Mouse (Mus musculus): ENCODE measurements around the gene Anp32b. TPM values are rescaled to one million over a fixed set of nuclear protein-coding genes. Genes with fewer than 3 reads are reported as not detected.
A peak's percentile ranks its signal among the peaks of the same experiment; 100 is the strongest.

The Anp32b gene
- total and polyA plus RNA-seq, 3 experiments: 9.5 to 57.8 (median 53.5) TPM

GRCm38 (mm10) chr4:46495543-46495942, 44.8 kb downstream of the Anp32b start:
- H3K36me3 ChIP-seq (ENCODE audit: control insufficient read depth, insufficient read depth, low read length): no peaks in the 10 kb centered on the region
- 82% methylated on average over 12 of the region's 12 CpGs for WGBS
- H3K27ac ChIP-seq: no peak overlapping the region
- no peak for DNase-seq
- TF ChIP-seq EP300 (IDR thresholded peaks at IDR 0.05; ENCODE audit: insufficient read depth, low read depth, low read length) (no peak), POLR2A (IDR thresholded peaks at IDR 0.05; ENCODE audit: insufficient read depth, low read depth, low read length) (no peak), CTCF (IDR thresholded peaks at IDR 0.05) (no peak)
- no peaks in the 10 kb centered on the region for H3K4me1 ChIP-seq (ENCODE audit: control insufficient read depth, insufficient read depth, low read length)
- H3K4me3 ChIP-seq: no peak overlapping the region
- no peak overlapping the region for H3K9ac ChIP-seq (ENCODE audit: low read depth, low read length)
- H3K79me2 ChIP-seq (replicated peaks; ENCODE audit: control insufficient read depth, insufficient read depth, low read length): no peaks in the 10 kb centered on the region
- intact Hi-C loops (cut with DNase I): loop anchor here (5.0 kb wide), 1 partner anchor 293 kb away; no protein-coding TSS in a partner anchor
- H3K27me3 ChIP-seq (ENCODE audit: control insufficient read depth, insufficient read depth, low read length): no peaks in the 10 kb centered on the region

- 57% methylated on average over 4 of the region's 4 CpGs for WGBS
- Histone ChIP-seq H3K4me3 (no peak overlapping the region), H3K9ac (ENCODE audit: low read depth, low read length) (no peak overlapping the region), H3K36me3 (ENCODE audit: control insufficient read depth, insufficient read depth, low read length) (no peaks in the 10 kb centered on the region), H3K79me2 (replicated peaks; ENCODE audit: control insufficient read depth, insufficient read depth, low read length) (no peaks in the 10 kb centered on the region), H3K27me3 (ENCODE audit: control insufficient read depth, insufficient read depth, low read length) (no peaks in the 10 kb centered on the region), H3K27ac (no peak overlapping the region), H3K4me1 (ENCODE audit: control insufficient read depth, insufficient read depth, low read length) (no peaks in the 10 kb centered on the region)
- intact Hi-C loops (cut with DNase I): loop anchor here (5.0 kb wide), 1 partner anchor 295 kb away; no protein-coding TSS in a partner anchor
- DNase-seq: peak; percentile 69 to 78
- TF ChIP-seq POLR2A (IDR thresholded peaks at IDR 0.05; ENCODE audit: insufficient read depth, low read depth, low read length) (no peak), CTCF (IDR thresholded peaks at IDR 0.05) (peak; percentile 100), EP300 (IDR thresholded peaks at IDR 0.05; ENCODE audit: insufficient read depth, low read depth, low read length) (0 out of 2 replicates have a peak, but pooled peaks have one; percentile 16)
Measured at GRCm38 (mm10) chr4:46497286-46497892, 46.7 kb downstream of the Anp32b start.

- Histone ChIP-seq H3K27me3 (ENCODE audit: control insufficient read depth, insufficient read depth, low read length) (no peaks in the 10 kb centered on the region), H3K4me1 (ENCODE audit: control insufficient read depth, insufficient read depth, low read length) (no peaks in the 10 kb centered on the region), H3K9ac (ENCODE audit: low read depth, low read length) (no peak overlapping the region), H3K36me3 (ENCODE audit: control insufficient read depth, insufficient read depth, low read length) (no peaks in the 10 kb centered on the region), H3K79me2 (replicated peaks; ENCODE audit: control insufficient read depth, insufficient read depth, low read length) (no peaks in the 10 kb centered on the region), H3K27ac (no peak overlapping the region), H3K4me3 (no peak overlapping the region)
- intact Hi-C loops (cut with DNase I): loop anchor here (2.0 to 5.0 kb wide), 2 partner anchors 108 to 296 kb away; no protein-coding TSS in a partner anchor
- peak in 1 of 2 experiments; percentile 20 for DNase-seq
- 82% methylated on average over 3 of the region's 3 CpGs for WGBS
- TF ChIP-seq CTCF (IDR thresholded peaks at IDR 0.05) (no peak), EP300 (IDR thresholded peaks at IDR 0.05; ENCODE audit: insufficient read depth, low read depth, low read length) (no peak), POLR2A (IDR thresholded peaks at IDR 0.05; ENCODE audit: insufficient read depth, low read depth, low read length) (no peak)
Measured at GRCm38 (mm10) chr4:46498511-46498910, 47.8 kb downstream of the Anp32b start.

- intact Hi-C loops (cut with DNase I): loop anchor here (2.0 to 5.0 kb wide), 2 partner anchors 108 to 297 kb away; no protein-coding TSS in a partner anchor
- Histone ChIP-seq H3K27me3 (ENCODE audit: control insufficient read depth, insufficient read depth, low read length) (no peaks in the 10 kb centered on the region), H3K36me3 (ENCODE audit: control insufficient read depth, insufficient read depth, low read length) (no peaks in the 10 kb centered on the region), H3K4me3 (no peak overlapping the region), H3K27ac (no peak overlapping the region), H3K79me2 (replicated peaks; ENCODE audit: control insufficient read depth, insufficient read depth, low read length) (no peaks in the 10 kb centered on the region), H3K4me1 (ENCODE audit: control insufficient read depth, insufficient read depth, low read length) (no peaks in the 10 kb centered on the region), H3K9ac (ENCODE audit: low read depth, low read length) (no peak overlapping the region)
- no peak for TF ChIP-seq EP300 (IDR thresholded peaks at IDR 0.05; ENCODE audit: insufficient read depth, low read depth, low read length)
- peak; percentile 94 for TF ChIP-seq CTCF (IDR thresholded peaks at IDR 0.05)
- WGBS: 21% methylated on average over 4 of the region's 4 CpGs
- DNase-seq: no peak
Measured at GRCm38 (mm10) chr4:46498976-46499375, 48.3 kb downstream of the Anp32b start.

GRCm38 (mm10) chr4:46502606-46503502, 52.2 kb downstream of the Anp32b start:
- Histone ChIP-seq H3K4me3 (no peak overlapping the region), H3K36me3 (ENCODE audit: control insufficient read depth, insufficient read depth, low read length) (no peaks in the 10 kb centered on the region), H3K9ac (ENCODE audit: low read depth, low read length) (no peak overlapping the region), H3K4me1 (ENCODE audit: control insufficient read depth, insufficient read depth, low read length) (no peaks in the 10 kb centered on the region), H3K79me2 (replicated peaks; ENCODE audit: control insufficient read depth, insufficient read depth, low read length) (no peaks in the 10 kb centered on the region), H3K27me3 (ENCODE audit: control insufficient read depth, insufficient read depth, low read length) (no peaks in the 10 kb centered on the region), H3K27ac (no peak overlapping the region)
- intact Hi-C loops (cut with DNase I): no loop called here
- TF ChIP-seq EP300 (IDR thresholded peaks at IDR 0.05; ENCODE audit: insufficient read depth, low read depth, low read length): no peak
- no peak for TF ChIP-seq CTCF (IDR thresholded peaks at IDR 0.05)
- TF ChIP-seq POLR2A (IDR thresholded peaks at IDR 0.05; ENCODE audit: insufficient read depth, low read depth, low read length): no peak
- WGBS: 82% methylated on average over 16 of the region's 16 CpGs
- no peak for DNase-seq
